Mouse (Mus musculus) cerebellum, postnatal 10 days (tissue): ENCODE measurements at regions not wholly inside any gene's neighbourhood (a gene's known extent, or its start where the extent isn't known, plus 50 kb on each side); places are given as distances from the start of the nearest gene placed in this dataset.

Experiments
- DNase-seq, 2 experiments: peaks; one replicate each; pipeline ENCODE4 v3.0.0; 2021; ENCODE audit warnings: mixed read lengths in 2 of 2

GRCm38 (mm10) chr11:114203416-114203815 lies 136.6 kb upstream of the Sdk2 start:
- DNase-seq = peak in 1 of 2 experiments; percentile 27

DNA sequence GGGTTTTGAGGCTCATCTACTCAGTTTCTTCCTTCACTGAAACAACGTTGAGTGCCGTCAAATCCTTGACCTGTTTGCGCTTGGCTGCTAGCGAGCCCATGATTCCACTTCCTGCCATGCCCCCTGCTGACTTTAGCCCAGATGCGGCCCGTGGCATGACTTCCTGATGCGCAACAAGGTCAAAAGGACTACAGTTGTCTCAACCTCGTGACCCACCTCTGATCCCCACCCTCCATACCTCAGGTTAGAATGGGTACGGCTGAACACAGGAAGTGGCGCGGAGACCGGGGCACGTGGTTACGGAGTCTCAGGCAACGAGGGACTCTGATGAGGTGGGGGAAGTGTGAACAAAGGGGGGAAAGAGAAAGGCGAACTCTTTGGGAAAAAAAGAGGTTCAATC lies 135.6 kb upstream of the Sdk2 start:
- DNase-seq = no peak

DNA sequence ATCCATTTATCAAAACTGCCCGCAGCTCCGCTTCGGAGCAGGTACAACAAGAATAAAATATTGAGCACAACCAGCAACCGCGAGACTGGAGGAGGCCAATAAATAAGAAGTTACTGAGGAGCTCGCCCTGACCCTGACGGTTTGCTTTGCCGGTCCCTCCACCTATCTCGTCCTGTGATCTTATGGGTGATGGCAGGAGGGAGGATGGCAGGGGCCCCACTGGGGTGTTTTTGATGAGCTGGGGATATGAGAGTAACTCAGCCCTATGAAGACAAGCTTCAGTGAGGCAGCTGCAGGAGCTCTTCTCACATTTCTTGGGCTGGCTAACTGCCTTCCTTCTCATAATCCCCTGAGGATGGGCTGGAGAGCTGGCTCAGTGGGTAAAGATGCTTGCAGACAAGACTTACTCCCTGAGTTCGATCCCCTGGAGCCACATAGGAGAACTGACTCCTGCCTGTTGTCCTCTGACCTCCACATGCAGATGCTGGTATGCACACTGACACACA lies 132.3 kb upstream of the Sdk2 start:
- no peak for DNase-seq

GRCm38 (mm10) chr11:114198317-114199032 lies 131.6 kb upstream of the Sdk2 start:
- peak; percentile 96 to 97 for DNase-seq

GRCm38 (mm10) chr11:114195291-114195690 lies 128.4 kb upstream of the Sdk2 start:
- no peak for DNase-seq

GRCm38 (mm10) chr11:114194055-114194706 lies 127.3 kb upstream of the Sdk2 start:
- no peak for DNase-seq

- no peak for DNase-seq
These were observed 126.2 kb upstream of the Sdk2 start for GRCm38 (mm10) chr11:114193018-114193417.

GRCm38 (mm10) chr11:114191661-114192060 lies 124.8 kb upstream of the Sdk2 start:
- peak; percentile 60 to 69 for DNase-seq

DNA sequence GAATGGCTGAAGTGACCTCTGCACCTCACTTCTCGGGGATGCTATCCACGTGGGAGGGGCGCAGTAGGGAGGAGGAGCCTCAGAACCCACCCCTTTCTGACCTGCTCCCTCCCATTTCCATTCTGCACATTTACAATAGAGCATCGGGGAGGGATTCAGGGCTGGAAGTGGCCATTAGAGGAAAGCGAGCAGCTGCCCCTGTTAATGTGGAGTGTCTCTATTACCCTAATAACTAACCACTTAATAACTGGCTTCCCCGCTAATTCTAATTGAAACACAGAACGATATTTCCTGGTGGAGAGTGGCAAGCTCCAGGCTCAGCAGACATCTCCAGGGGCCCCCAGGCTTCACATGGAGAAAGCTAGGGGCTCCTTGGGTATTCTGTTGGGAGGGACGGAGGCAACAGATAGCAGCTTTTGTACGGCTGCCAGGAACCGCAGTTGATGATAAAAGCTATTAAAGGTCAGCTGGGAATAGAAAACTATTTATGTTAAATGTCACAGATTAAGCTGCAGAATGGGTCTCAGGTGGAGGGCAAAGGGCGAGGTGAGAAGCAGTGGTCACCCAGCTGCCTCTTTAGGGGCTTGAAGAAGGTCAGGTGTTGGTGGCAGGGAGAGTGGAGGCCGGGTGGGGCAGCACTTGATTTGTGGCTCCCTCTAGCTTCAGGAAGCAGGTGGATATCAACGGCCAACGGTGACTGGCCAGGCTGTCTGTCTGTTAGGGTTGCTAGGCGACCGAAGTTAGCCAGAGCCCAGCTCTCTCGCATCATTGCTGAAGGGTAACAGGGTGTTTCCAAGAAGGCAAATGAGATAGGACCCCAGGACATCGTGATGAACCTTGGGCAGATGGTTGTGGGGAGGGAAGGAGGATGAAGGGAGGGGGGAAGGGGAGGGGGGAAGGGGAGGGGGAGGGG lies 118.4 kb upstream of the Sdk2 start:
- DNase-seq = peak; percentile 85 to 86

DNA sequence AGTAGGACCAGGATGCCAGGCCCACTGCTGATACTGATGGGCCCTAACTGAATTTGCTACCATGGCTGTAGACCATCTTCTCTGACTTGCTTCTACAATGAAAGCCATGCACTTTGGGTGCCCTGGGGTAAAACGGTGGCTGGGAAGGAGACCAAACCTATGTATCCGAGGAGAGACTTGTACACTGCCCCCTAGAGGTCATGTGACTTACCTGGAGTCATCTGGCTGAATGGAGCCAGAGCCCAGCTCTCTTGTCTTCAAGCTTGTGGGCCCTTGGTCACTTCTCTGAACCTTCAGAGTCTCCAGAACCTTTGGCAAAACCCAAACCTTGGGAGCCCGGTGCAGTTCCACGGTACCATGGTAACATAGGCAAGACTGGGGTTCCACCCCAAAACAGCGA lies 117.6 kb upstream of the Sdk2 start:
- peak; percentile 33 to 59 for DNase-seq

DNA sequence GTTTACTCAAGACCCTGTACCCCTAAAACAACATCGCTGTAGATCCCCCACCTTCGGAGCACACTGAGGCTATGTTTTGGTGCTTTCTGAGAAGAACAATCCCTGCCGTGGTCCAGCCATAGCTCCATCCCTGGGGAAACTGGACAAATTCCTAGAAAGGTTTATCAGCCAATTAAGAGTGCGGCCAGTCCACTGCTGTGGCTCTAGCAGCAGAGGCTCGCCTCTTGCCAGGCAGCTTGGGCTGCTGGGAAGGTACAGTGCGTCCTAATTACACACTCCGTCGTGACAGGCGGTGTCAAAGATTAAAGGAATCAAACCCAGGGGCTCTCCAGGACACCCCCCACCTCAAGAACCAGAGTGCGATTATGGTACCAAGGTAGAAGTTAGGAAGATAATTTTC lies 116.4 kb upstream of the Sdk2 start:
- peak; percentile 50 to 53 for DNase-seq

- DNase-seq = peak; percentile 71 to 72
These were observed 112.1 kb upstream of the Sdk2 start for GRCm38 (mm10) chr11:114178746-114179472.

GRCm38 (mm10) chr11:114177789-114178188 lies 110.9 kb upstream of the Sdk2 start:
- DNase-seq = no peak

DNA sequence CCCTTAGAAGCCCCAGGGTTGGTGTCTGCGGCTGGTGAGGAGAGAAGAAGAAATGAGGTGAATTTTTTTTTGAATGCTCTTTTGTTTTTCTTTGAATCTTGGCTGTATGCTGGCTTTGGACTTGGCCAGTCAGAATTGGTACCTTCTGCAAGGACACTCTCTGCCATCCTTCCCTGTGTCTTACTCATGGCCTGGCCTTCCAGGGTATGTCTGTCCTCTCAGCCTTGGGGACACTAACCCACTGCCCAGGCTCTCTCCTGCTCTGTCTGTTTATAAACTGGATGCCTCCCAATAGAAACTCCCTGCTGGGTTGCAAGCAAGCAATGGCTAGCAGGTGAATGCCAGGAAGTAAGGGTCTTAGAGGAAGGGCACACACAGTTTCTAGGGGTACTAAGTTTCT lies 110.4 kb upstream of the Sdk2 start:
- peak; percentile 34 for DNase-seq

- peak; percentile 75 to 79 for DNase-seq
These were observed 109.9 kb upstream of the Sdk2 start for GRCm38 (mm10) chr11:114176671-114177212.

GRCm38 (mm10) chr11:114175437-114176131 lies 108.7 kb upstream of the Sdk2 start:
- DNase-seq = peak; percentile 94 to 95

GRCm38 (mm10) chr11:114174871-114175270 lies 108.0 kb upstream of the Sdk2 start:
- DNase-seq = peak; percentile 56 to 64

DNA sequence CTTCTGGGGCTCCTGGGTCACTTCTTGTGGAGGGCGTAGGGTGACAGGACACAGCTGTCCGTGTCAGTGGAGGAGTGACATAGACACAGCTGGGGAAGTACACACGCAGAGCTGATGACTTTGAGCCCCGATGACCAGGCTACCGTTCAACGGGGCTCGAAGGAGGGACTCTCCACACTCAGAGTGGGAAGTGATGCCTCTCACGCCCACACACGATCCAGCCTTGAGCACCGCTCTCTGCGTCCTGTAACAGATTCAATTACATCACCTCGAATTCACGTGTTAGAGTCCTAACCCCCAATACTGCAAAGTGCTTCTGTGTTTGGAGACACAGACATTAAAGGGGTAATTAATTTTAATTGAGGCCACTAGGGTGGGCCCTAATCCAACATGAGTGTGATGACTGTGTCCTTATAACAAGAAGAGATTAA lies 101.4 kb upstream of the Sdk2 start:
- DNase-seq = no peak

- no peak for DNase-seq
These were observed 99.0 kb upstream of the Sdk2 start for GRCm38 (mm10) chr11:114165656-114166362.

GRCm38 (mm10) chr11:114152716-114153115 lies 85.9 kb upstream of the Sdk2 start:
- DNase-seq = peak; percentile 56 to 72

- no peak for DNase-seq
These were observed 79.5 kb upstream of the Sdk2 start for GRCm38 (mm10) chr11:114146334-114146733.
